Mouse (Mus musculus) ES-E14 (cell line): ENCODE data around the gene Krt8. TPM values are rescaled to one million over a fixed set of nuclear protein-coding genes. Genes with fewer than 3 reads are reported as not detected.

Source experiments
- DNase-seq: peaks from one replicate; pipeline ENCODE4 v3.0.0-alpha.2; 2013; ENCODE audit warnings: low read depth, low spot score
- H3K27ac ChIP-seq: 2 replicates; pipeline ENCODE4 v1.5.1; 2012; ENCODE audit warnings: low read depth, mild to moderate bottlenecking, low read length, moderate library complexity, mixed read lengths; ENCODE audit not compliant: poor library complexity, insufficient read depth, severe bottlenecking
- H3K36me3 ChIP-seq: 2 replicates; pipeline ENCODE4 v1.6.1; 2012; ENCODE audit warnings: mild to moderate bottlenecking, low read length, moderate library complexity, mixed read lengths; ENCODE audit not compliant: control insufficient read depth, poor library complexity, insufficient read depth, severe bottlenecking
- H3K4me1 ChIP-seq, 2 experiments: fragments of 150-350 bp in 1 of 2; sonication (generic) in 1 of 2; 2 replicates each; pipeline ENCODE4 v1.6.1; 2012; ENCODE audit warnings: low read length in 2 of 2, mild to moderate bottlenecking in 1 of 2, mixed read lengths in 1 of 2; ENCODE audit not compliant: control insufficient read depth in 2 of 2, insufficient read depth in 2 of 2, poor library complexity in 1 of 2
- H3K4me3 ChIP-seq, 2 experiments: fragments of 150-350 bp in 1 of 2; sonication (generic) in 1 of 2; 2 replicates each; pipeline ENCODE4 v1.5.1; 2012; ENCODE audit warnings: low read length in 2 of 2, low read depth in 1 of 2, mild to moderate bottlenecking in 1 of 2, mixed read lengths in 1 of 2; ENCODE audit not compliant: insufficient read depth in 1 of 2, poor library complexity in 1 of 2, severe bottlenecking in 1 of 2
- H3K9ac ChIP-seq: 2 replicates; pipeline ENCODE4 v1.6.1; 2012; ENCODE audit warnings: low read depth, mild to moderate bottlenecking, low read length, mixed read lengths; ENCODE audit not compliant: poor library complexity, insufficient read depth, severe bottlenecking
- H3K9me3 ChIP-seq: fragments of 150-350 bp; sonication (generic); 2 replicates; pipeline ENCODE4 v1.6.1; 2012; ENCODE audit warnings: low read depth, mild to moderate bottlenecking, low read length; ENCODE audit not compliant: control insufficient read depth, insufficient read depth
- CHD2 ChIP-seq: IDR thresholded peaks from 2 replicates; pipeline ENCODE4 v1.6.1; 2014; ENCODE audit warnings: mild to moderate bottlenecking, low read depth, low read length, inconsistent platforms
- HCFC1 ChIP-seq: IDR thresholded peaks from 2 replicates; pipeline ENCODE4 v1.6.1; 2012; ENCODE audit warnings: low read length, inconsistent platforms, borderline replicate concordance; ENCODE audit not compliant: insufficient read depth
- MAFK ChIP-seq: IDR thresholded peaks from 2 replicates; pipeline ENCODE4 v1.6.1; 2014; ENCODE audit warnings: mild to moderate bottlenecking, low read depth, low read length, inconsistent platforms; ENCODE audit not compliant: insufficient read depth
- ZC3H11A ChIP-seq: IDR thresholded peaks from 2 replicates; pipeline ENCODE4 v1.6.1; 2012; ENCODE audit warnings: low read depth, mild to moderate bottlenecking, inconsistent platforms, low read length, borderline replicate concordance
- ZNF384 ChIP-seq: IDR thresholded peaks from 2 replicates; pipeline ENCODE4 v1.6.1; 2012; ENCODE audit warnings: low read depth, low read length, inconsistent platforms
- in situ Hi-C, 2 experiments: fragments of 600-800 bp; cut with MboI; formaldehyde crosslinking; loops; one replicate each; pipeline ENCODE4 v1.15.1; 2025; ENCODE audit warnings: low sequenced_read_pairs in 2 of 2, inconsistent platforms in 1 of 2; ENCODE audit not compliant: unreplicated experiment in 2 of 2
- total RNA-seq: library from RNA; depleted of rRNA; stranded (reverse); fragments of 300-350 nt; gene quantifications from 2 replicates; pipeline ENCODE4 v1.2.3, GENCODE M21; 2012

The Krt8 gene
- total RNA-seq, 1 experiment, result 451 TPM

DNA sequence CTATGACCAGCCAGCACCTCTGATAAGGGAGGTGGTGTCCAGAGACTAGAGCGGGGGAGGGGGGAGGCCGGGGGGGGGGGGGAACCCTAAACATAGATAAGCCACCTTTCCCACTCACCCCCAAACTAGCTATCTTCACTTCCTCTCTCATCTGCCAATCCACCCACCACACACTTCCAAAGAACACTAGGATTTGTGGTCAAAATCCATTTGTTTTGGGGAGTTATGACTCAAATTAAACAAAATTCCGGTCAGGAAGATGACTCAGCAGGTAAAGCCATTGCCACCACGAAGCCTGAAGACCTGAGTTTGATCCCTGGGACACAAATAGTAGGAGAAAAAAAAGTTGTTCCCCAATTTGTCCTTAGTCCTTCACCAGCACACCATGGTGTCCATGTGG lies 10.6 kb upstream of the Krt8 start:
- no peak for DNase-seq
- H3K27ac ChIP-seq, result no peak overlapping the region
- TF ChIP-seq CHD2, result no peak
- 0 out of 2 replicates have a peak, but pooled peaks have one; percentile 41 for TF ChIP-seq MAFK
- no peak for TF ChIP-seq ZC3H11A
- no peak for TF ChIP-seq HCFC1
- no peak for TF ChIP-seq ZNF384
- in situ Hi-C loops, result loop anchor here in 1 of 2 experiments (25.0 kb wide), 1 partner anchor 922 kb away; the partner anchor contains the start of gene Hoxc12
- no peak overlapping the region for H3K4me3 ChIP-seq
- H3K4me1 ChIP-seq, result peaks cover 0 to 38% of the 10 kb centered on the region in 2 experiments; a peak in 3 of 4 replicates
- H3K9me3 ChIP-seq, result no peaks in the 10 kb centered on the region
- no peaks in the 10 kb centered on the region for H3K36me3 ChIP-seq
- no peak overlapping the region for H3K9ac ChIP-seq

DNA sequence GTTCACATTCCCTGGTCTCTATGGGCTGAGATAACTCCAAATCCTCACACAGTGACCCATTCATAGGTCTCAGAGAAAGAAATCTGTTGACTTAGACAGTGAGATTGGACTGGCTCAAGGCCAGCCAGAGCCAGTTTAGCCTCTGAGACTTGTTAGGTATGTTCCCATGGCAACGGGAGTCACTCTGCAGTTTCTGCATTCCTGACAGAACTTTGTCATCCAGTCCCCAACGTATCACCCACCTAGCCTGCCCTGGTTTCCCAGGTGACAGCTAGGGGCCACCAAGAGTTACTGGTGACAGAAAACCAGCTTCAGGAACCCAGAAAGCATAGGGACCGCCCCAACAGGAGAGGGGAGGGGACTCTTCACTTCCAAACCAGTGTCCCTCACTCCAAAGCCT lies 9.4 kb upstream of the Krt8 start:
- no peak overlapping the region for H3K9ac ChIP-seq
- in situ Hi-C loops, result loop anchor here in 1 of 2 experiments (25.0 kb wide), 1 partner anchor 924 kb away; the partner anchor contains the start of gene Hoxc12
- no peak overlapping the region for H3K27ac ChIP-seq
- H3K9me3 ChIP-seq, result no peaks in the 10 kb centered on the region
- no peak overlapping the region for H3K4me3 ChIP-seq
- DNase-seq, result no peak
- TF ChIP-seq ZC3H11A (no peak), HCFC1 (no peak), CHD2 (no peak), ZNF384 (no peak), MAFK (no peak)
- H3K4me1 ChIP-seq, result peaks cover 0 to 38% of the 10 kb centered on the region in 2 experiments; a peak in 3 of 4 replicates
- no peaks in the 10 kb centered on the region for H3K36me3 ChIP-seq

DNA sequence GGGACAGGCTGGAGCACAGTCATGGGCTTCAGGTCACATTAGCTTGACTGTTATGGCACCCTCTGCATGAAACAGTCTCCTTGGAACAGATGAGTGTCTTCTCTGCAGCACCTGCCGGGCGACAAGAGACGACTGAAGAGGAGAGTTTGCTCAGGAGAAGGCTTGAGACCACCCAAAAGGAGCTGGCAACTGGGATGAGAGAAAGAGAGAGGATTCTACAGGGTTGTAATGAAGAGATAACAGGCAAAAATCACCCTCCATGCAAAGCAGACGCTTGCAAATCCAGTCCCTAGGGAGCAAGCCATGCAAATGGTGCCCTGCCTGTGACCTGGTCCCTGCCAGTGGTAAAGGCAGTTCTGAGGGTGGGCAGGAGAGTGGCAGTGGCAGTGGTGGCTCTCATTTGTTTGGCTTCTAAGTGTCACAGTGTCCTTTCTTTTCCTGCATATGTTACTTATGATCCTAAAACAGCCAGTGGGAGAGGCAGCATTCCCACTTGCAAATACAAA lies 8.0 kb upstream of the Krt8 start:
- TF ChIP-seq HCFC1, result no peak
- no peak for TF ChIP-seq ZNF384
- TF ChIP-seq MAFK, result no peak
- TF ChIP-seq ZC3H11A, result no peak
- TF ChIP-seq CHD2, result no peak
- in situ Hi-C loops, result loop anchor here in 1 of 2 experiments (25.0 kb wide), 1 partner anchor 925 kb away; the partner anchor contains the start of gene Hoxc12
- peaks cover 0 to 33% of the 10 kb centered on the region in 2 experiments; a peak in 3 of 4 replicates for H3K4me1 ChIP-seq
- H3K4me3 ChIP-seq, result no peak overlapping the region
- no peaks in the 10 kb centered on the region for H3K36me3 ChIP-seq
- no peak overlapping the region for H3K9ac ChIP-seq
- no peak overlapping the region for H3K27ac ChIP-seq
- no peaks in the 10 kb centered on the region for H3K9me3 ChIP-seq
- DNase-seq, result no peak

DNA sequence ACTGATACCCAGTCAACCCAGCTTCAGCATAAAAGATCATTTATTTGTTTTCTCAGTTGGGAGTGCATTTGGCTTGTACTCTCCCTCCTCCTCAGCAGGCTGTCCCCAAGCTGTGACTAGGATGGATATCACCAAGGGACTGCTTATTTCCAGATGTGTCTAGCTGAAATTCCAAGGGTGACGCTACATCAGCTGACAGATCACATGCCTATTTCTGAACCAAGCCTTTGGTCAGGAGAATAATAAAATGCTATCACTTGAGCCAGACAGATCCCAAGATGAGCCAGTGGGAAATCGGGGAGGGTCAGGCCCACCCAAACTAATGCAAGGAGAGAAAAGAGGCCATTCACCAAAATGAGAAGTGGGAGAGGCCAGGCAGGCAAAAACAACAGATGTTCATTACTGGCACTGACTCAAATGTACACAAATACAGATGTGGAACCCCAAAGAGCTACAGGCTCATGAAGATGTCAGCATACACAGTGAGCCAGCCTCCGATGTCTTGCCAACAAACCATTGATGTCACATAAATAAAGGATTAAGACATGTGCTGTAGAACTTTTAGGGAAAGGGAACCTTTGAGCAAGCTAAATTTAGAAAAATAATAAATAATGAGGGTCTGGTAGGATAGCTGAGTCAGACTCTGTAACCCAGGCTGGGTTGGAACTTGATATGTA lies 6.4 kb upstream of the Krt8 start:
- H3K4me1 ChIP-seq, result peaks cover 0 to 27% of the 10 kb centered on the region in 2 experiments; a peak in 3 of 4 replicates
- H3K9me3 ChIP-seq, result no peaks in the 10 kb centered on the region
- H3K36me3 ChIP-seq, result no peaks in the 10 kb centered on the region
- TF ChIP-seq CHD2, result no peak
- H3K27ac ChIP-seq, result no peak overlapping the region
- H3K4me3 ChIP-seq, result no peak overlapping the region
- H3K9ac ChIP-seq, result no peak overlapping the region
- in situ Hi-C loops, result loop anchor here in 1 of 2 experiments (25.0 kb wide), 1 partner anchor 927 kb away; the partner anchor contains the start of gene Hoxc12
- DNase-seq, result no peak
